Mouse (Mus musculus) intestine, postnatal 0 days (tissue): Measurements from ENCODE around the gene A930033H14Rik. TPM values are rescaled to one million over a fixed set of nuclear protein-coding genes. Genes with fewer than 3 reads are reported as not detected.

Experiments
- ATAC-seq: fragments of 200-750 bp; cut with Nextera tagmentation; 2 replicates; pipeline ENCODE4 v1.8.0; 2017; ENCODE audit warnings: mild to moderate bottlenecking, moderate TSS enrichment, moderate library complexity
- H3K27ac ChIP-seq: fragments of 300-500 bp; sonication (generic); 2 replicates; pipeline ENCODE4 v1.5.1; 2014; ENCODE audit warnings: mild to moderate bottlenecking, low read depth, low read length, moderate library complexity
- H3K27me3 ChIP-seq: fragments of 300-500 bp; sonication (generic); replicated peaks from 2 replicates; pipeline ENCODE4 v1.6.1; 2014; ENCODE audit warnings: low read length, mixed read lengths; ENCODE audit not compliant: control insufficient read depth, insufficient read depth
- H3K36me3 ChIP-seq: fragments of 300-500 bp; sonication (generic); 2 replicates; pipeline ENCODE4 v1.6.1; 2014; ENCODE audit warnings: mild to moderate bottlenecking, moderate library complexity; ENCODE audit not compliant: control insufficient read depth, insufficient read depth
- H3K4me1 ChIP-seq: fragments of 300-500 bp; sonication (generic); replicated peaks from 2 replicates; pipeline ENCODE4 v1.6.1; 2014; ENCODE audit warnings: antibody characterized with exemption, low read length, mixed read lengths; ENCODE audit not compliant: control insufficient read depth, insufficient read depth
- H3K4me2 ChIP-seq: fragments of 300-500 bp; sonication (generic); replicated peaks from 2 replicates; pipeline ENCODE4 v1.6.1; 2014; ENCODE audit warnings: low read depth, mild to moderate bottlenecking, moderate library complexity
- H3K4me3 ChIP-seq: fragments of 300-500 bp; sonication (generic); 2 replicates; pipeline ENCODE4 v1.5.1; 2014; ENCODE audit warnings: low read depth, low read length
- H3K9ac ChIP-seq: fragments of 300-500 bp; sonication (generic); 2 replicates; pipeline ENCODE4 v1.6.1; 2014; ENCODE audit warnings: mild to moderate bottlenecking, low read depth, low read length
- H3K9me3 ChIP-seq: fragments of 300-500 bp; sonication (generic); 2 replicates; pipeline ENCODE4 v1.6.1; 2016; ENCODE audit warnings: mixed run types; ENCODE audit not compliant: control insufficient read depth
- CTCF ChIP-seq: sonication (generic); IDR thresholded peaks from 2 replicates; pipeline ENCODE4 v1.5.1; 2016; ENCODE audit warnings: low read depth, mild to moderate bottlenecking, control low read depth, antibody characterized with exemption, moderate library complexity
- WGBS: fragments of 180-500 bp; shearing (Covaris S2); extraction: QIAGEN DNeasy Blood & Tissue Kit; methylation state at CpG from one replicate; pipeline ENCODE4 v1.1.7; 2014; 5-methylcytosine and 5-hydroxymethylcytosine counted together
- polyA plus RNA-seq: library from polyadenylated mRNA; unstranded; fragments of >200 nt; fragmentation: Nextera tagmentation; extraction: Ambion mirVana; gene quantifications from 2 replicates; pipeline ENCODE4 v1.2.1, GENCODE M21; 2015

A930033H14Rik gene
- polyA plus RNA-seq, 1 experiment from 2014 or later = 1.0 TPM

DNA sequence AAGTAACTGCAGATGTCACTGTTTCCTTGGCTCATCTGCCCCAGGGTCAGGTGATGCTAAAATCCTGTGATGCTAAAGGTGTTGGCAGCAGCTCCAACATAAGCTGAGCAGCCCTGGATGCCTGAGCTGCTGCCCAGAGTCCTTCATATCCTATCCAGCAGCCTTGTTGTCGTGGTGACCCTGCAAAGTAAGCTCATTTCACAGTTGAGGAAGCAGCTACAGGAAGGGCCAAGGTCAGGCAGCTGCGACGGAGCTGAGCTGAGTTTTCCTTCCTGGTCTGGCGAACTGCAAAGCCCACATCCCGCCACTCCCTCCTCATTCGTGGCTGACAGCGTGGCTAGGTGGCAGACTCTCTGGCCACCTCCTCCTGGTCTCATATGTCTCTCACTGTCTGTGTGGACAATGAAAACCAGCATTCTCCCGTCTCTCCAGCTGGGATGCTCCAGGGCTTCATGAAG lies 41.5 kb upstream of the A930033H14Rik start:
- Histone ChIP-seq H3K9ac (no peak overlapping the region), H3K4me2 (peak overlapping the region; percentile 37; the same call in 1 of the 2 replicates), H3K27me3 (no peaks in the 10 kb centered on the region), H3K4me1 (peaks cover 16% of the 10 kb centered on the region; the same call in 1 of the 2 replicates), H3K36me3 (peaks cover 8% of the 10 kb centered on the region; the same call in 1 of the 2 replicates), H3K9me3 (no peaks in the 10 kb centered on the region), H3K4me3 (no peak overlapping the region), H3K27ac (peak overlapping the region; percentile 80)
- 7% methylated on average over 8 of the region's 8 CpGs for WGBS
- peak; percentile 69 for ATAC-seq
- peak; percentile 16; the same call in 1 of the 2 replicates for TF ChIP-seq CTCF

- H3K4me2 ChIP-seq = no peak overlapping the region
- H3K4me1 ChIP-seq = peaks cover 16% of the 10 kb centered on the region; the same call in 1 of the 2 replicates
- no peaks in the 10 kb centered on the region for H3K27me3 ChIP-seq
- TF ChIP-seq CTCF = no peak
- no peak overlapping the region for H3K9ac ChIP-seq
- H3K4me3 ChIP-seq = no peak overlapping the region
- no peaks in the 10 kb centered on the region for H3K9me3 ChIP-seq
- H3K36me3 ChIP-seq = peaks cover 8% of the 10 kb centered on the region; the same call in 1 of the 2 replicates
- peak overlapping the region; percentile 80 for H3K27ac ChIP-seq
- ATAC-seq = no peak
- 46% methylated on average over 5 of the region's 5 CpGs for WGBS
These were observed 40.8 kb upstream of the A930033H14Rik start for GRCm38 (mm10) chr10:69253686-69254080.

DNA sequence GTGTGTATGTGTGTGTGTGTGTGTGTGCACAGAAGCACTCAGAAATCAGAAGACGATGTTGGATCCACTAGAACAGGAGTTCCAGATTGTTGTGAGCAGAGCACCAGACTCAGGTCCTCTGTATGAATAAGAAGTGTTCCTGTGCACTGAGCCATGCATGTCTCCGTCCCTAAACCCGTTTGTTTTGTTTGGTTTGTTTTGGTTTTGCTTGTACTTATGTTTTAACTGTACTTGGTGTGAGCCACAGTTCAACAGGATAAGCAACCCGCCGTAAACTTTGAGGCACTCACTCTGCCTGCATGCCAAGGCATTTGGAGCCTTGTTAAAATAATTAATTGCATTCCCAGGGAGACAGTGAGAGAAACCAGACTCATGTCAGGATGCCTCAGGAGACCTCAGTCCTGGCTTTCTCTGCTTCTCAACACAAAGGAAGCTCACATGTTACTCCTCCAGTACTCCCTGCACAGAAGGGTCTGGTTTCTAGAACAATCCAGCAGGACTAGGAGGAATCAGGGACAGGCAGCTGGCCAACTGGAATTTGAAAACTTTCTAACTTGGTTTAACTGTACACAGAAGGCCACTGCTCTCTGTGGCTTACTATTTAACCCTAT lies 40.3 kb upstream of the A930033H14Rik start:
- 0 out of 2 replicates have a peak, but pooled peaks have one; percentile 26 for ATAC-seq
- WGBS = 36% methylated on average over 5 of the region's 5 CpGs
- peaks cover 16% of the 10 kb centered on the region; the same call in 1 of the 2 replicates for H3K4me1 ChIP-seq
- no peak overlapping the region for H3K4me3 ChIP-seq
- H3K9me3 ChIP-seq = no peaks in the 10 kb centered on the region
- H3K4me2 ChIP-seq = no peak overlapping the region
- peaks cover 8% of the 10 kb centered on the region; the same call in 1 of the 2 replicates for H3K36me3 ChIP-seq
- TF ChIP-seq CTCF = no peak
- no peaks in the 10 kb centered on the region for H3K27me3 ChIP-seq
- H3K27ac ChIP-seq = peak overlapping the region; percentile 80
- H3K9ac ChIP-seq = no peak overlapping the region; the same call in 1 of the 2 replicates

GRCm38 (mm10) chr10:69252112-69253074 lies 39.5 kb upstream of the A930033H14Rik start:
- 72% methylated on average over 17 of the region's 17 CpGs for WGBS
- H3K9ac ChIP-seq = no peak overlapping the region
- ATAC-seq = peak; percentile 44; the same call in 1 of the 2 replicates
- H3K4me1 ChIP-seq = peaks cover 16% of the 10 kb centered on the region; the same call in 1 of the 2 replicates
- no peak overlapping the region for H3K4me2 ChIP-seq
- H3K9me3 ChIP-seq = no peaks in the 10 kb centered on the region
- H3K27me3 ChIP-seq = no peaks in the 10 kb centered on the region
- peaks cover 8% of the 10 kb centered on the region; the same call in 1 of the 2 replicates for H3K36me3 ChIP-seq
- H3K27ac ChIP-seq = peak overlapping the region; percentile 62
- TF ChIP-seq CTCF = no peak
- H3K4me3 ChIP-seq = no peak overlapping the region

DNA sequence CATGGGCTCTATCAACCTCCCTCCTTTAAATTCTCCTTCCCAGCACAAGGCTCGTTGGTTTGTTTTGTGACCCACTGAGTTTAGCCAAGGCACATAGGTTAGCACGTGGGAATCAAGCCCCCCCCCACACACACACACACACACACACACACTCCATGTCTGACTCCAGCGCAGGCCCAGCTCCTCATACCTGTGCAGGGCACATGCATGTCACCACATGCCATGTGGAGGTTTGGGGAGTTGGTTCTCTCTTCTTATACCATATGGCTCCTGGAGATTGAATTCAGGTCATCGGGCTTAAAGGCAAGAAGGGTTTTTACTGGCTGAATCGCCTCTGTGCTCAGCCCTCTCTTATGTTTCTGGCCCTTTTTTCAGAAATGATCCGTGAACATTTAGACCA lies 38.4 kb upstream of the A930033H14Rik start:
- 89% methylated on average over 6 of the region's 6 CpGs for WGBS
- no peak overlapping the region for H3K27ac ChIP-seq
- H3K4me1 ChIP-seq = peaks cover 16% of the 10 kb centered on the region; the same call in 1 of the 2 replicates
- H3K9ac ChIP-seq = no peak overlapping the region
- peaks cover 8% of the 10 kb centered on the region; the same call in 1 of the 2 replicates for H3K36me3 ChIP-seq
- no peak overlapping the region for H3K4me3 ChIP-seq
- no peak overlapping the region for H3K4me2 ChIP-seq
- H3K27me3 ChIP-seq = no peaks in the 10 kb centered on the region
- no peaks in the 10 kb centered on the region for H3K9me3 ChIP-seq
- no peak for TF ChIP-seq CTCF
- ATAC-seq = no peak
